Mouse (Mus musculus) cortical plate, adult 2 months (tissue): ENCODE measurements around the gene Opa3. TPM values are rescaled to one million over a fixed set of nuclear protein-coding genes. Genes with fewer than 3 reads are reported as not detected.
A peak's percentile ranks its signal among the peaks of the same experiment; 100 is the strongest.
"Not testable (repeated sequence)": the region's sequence is repeated elsewhere in the genome, so short reads cannot be mapped to it uniquely, and the experiment has no call there.

Experiments
- H3K27ac ChIP-seq: fragments of 200-500 bp; 2 replicates; pipeline ENCODE4 v1.5.1; 2012; ENCODE audit warnings: low read length, control low read depth, inconsistent platforms; ENCODE audit not compliant: insufficient read depth
- H3K4me1 ChIP-seq: fragments of 200-500 bp; 2 replicates; pipeline ENCODE4 v1.6.1; 2011; ENCODE audit warnings: low read length; ENCODE audit not compliant: control insufficient read depth, insufficient read depth
- H3K4me3 ChIP-seq: fragments of 200-500 bp; 2 replicates; pipeline ENCODE4 v1.5.1; 2011; ENCODE audit warnings: mild to moderate bottlenecking, low read length, control low read depth; ENCODE audit not compliant: insufficient read depth
- CTCF ChIP-seq: fragments of 200-500 bp; IDR thresholded peaks from 2 replicates; pipeline ENCODE4 v1.5.1; 2011; ENCODE audit warnings: mild to moderate bottlenecking, control low read depth, low read length; ENCODE audit not compliant: insufficient read depth; ENCODE audit errors: extremely low read depth
- POLR2A ChIP-seq: fragments of 200-500 bp; IDR thresholded peaks from 2 replicates; pipeline ENCODE4 v1.6.1; 2011; ENCODE audit warnings: mild to moderate bottlenecking, low read length, control low read depth; ENCODE audit not compliant: insufficient read depth; ENCODE audit errors: extremely low read depth
- polyA plus RNA-seq: library from polyadenylated mRNA; depleted of rRNA; stranded (reverse); fragments of >200 nt; gene quantifications from 2 replicates; pipeline ENCODE4 v1.2.3, GENCODE M21; 2012

Gene Opa3
- polyA plus RNA-seq, 1 experiment: 41.0 TPM

DNA sequence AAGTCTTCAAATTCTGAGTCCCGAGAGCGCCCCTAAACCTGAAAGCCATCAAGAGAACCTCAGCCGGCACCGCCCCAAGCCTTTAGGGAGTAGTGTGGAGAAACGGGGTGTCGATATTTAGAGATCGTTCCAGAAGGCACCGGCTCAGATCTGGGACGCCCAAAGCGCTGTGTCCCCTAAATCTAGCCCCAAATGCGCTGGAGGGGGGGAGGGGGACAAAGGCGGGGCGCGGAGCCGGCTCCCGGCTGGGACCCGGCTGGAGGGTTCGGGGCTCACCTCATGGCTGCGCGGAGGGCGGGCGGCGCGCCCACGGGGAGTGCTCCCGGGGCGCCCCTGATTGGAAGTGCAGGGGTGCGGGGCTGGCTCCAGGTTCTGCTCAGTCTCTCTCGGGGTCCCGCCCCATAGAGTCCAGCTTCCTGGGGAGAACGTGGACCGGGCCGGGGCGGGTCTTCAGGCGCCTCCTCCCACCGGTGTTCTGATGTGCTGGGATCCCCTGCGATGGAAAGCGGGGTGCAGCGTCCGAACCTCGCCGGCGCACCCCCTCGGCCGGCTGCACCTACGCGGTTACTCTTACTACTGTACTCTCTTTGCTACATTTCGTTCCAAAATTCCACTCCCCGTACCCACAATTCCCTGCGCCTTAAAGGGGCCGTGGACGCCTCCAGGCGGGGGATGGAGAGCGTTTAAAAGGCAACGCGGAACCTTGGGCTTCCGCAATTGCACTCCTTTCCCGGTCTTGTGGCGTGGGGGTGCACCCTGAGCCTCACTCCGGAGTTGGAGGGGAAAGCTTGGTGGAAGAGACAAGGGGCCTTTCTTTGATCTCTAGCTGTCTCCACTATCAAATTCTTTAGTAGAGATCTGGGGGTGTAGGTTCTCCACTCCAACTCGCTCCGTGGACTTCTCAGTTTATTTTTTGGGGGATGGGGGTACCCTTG lies 43.4 kb downstream of the Opa3 start, which contains the start of gene Vasp:
Vasp (minus strand) TSS at position 580 of the 935 bp plus-strand sequence.
- Histone ChIP-seq H3K4me1 (no peaks in the 10 kb centered on the region), H3K4me3 (peak within 1 kb of the TSS; percentile 56), H3K27ac (peak within 1 kb of the TSS; percentile 11; the same call in 1 of the 2 replicates)
- peak; percentile 63 for TF ChIP-seq POLR2A
- TF ChIP-seq CTCF: no peak

- no peak overlapping the region for H3K27ac ChIP-seq
- TF ChIP-seq CTCF (no peak), POLR2A (no peak)
Observed at GRCm38 (mm10) chr7:19272173-19272764, 44.1 kb downstream of the Opa3 start.

GRCm38 (mm10) chr7:19276253-19276652 lies 48.1 kb downstream of the Opa3 start:
- H3K27ac ChIP-seq: no peak overlapping the region

More at GRCm38 (mm10) chr7:19272173-19272764, 44.1 kb downstream of the Opa3 start:
- Histone ChIP-seq H3K4me1 (no peaks in the 10 kb centered on the region), H3K4me3 (peak overlapping the region; percentile 56)

GRCm38 (mm10) chr7:19279052-19279451 lies 50.9 kb downstream of the Opa3 start:
- no peak overlapping the region for H3K4me3 ChIP-seq
- H3K27ac ChIP-seq: no peak overlapping the region
- no peaks in the 10 kb centered on the region for H3K4me1 ChIP-seq
- no peak for TF ChIP-seq POLR2A
- no peak for TF ChIP-seq CTCF

More at GRCm38 (mm10) chr7:19276253-19276652, 48.1 kb downstream of the Opa3 start:
- no peak for TF ChIP-seq POLR2A
- TF ChIP-seq CTCF: 0 out of 2 replicates have a peak, but pooled peaks have one; percentile 11
- H3K4me1 ChIP-seq: no peaks in the 10 kb centered on the region
- H3K4me3 ChIP-seq: no peak overlapping the region

DNA sequence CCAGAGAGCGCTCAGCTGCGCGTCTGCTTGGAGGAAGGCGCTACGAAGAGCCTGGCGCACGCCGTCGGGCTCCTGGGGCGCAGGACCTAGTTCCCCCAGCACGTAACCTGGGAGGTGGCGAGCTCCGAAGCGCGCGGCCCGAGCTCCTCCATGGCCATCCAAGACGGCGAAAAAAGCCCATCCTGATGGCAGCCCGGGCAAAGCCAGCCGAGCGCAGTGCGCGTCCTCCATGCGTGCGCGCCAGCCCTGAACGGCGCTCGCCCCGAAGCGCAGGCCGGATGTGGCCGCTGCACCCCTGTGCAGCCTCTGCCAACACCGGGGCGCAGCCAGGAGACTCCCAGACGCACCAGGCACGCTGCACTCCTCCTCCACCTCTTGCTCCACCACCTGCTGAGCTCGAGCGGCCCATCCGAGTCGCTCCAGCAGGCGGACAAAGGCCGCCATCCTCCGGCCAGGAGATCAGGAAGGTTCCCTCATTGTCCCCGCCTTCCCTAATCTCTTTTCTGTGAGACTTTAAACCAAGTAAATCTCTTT lies 51.5 kb downstream of the Opa3 start, which contains the start of gene Ppm1n:
Ppm1n (minus strand) TSS at position 484 of the 534 bp plus-strand sequence.
- Histone ChIP-seq H3K27ac (no peak within 1 kb of the TSS), H3K4me3 (no peak within 1 kb of the TSS), H3K4me1 (no peaks in the 10 kb centered on the region)
- no peak for TF ChIP-seq CTCF
- TF ChIP-seq POLR2A: no peak

DNA sequence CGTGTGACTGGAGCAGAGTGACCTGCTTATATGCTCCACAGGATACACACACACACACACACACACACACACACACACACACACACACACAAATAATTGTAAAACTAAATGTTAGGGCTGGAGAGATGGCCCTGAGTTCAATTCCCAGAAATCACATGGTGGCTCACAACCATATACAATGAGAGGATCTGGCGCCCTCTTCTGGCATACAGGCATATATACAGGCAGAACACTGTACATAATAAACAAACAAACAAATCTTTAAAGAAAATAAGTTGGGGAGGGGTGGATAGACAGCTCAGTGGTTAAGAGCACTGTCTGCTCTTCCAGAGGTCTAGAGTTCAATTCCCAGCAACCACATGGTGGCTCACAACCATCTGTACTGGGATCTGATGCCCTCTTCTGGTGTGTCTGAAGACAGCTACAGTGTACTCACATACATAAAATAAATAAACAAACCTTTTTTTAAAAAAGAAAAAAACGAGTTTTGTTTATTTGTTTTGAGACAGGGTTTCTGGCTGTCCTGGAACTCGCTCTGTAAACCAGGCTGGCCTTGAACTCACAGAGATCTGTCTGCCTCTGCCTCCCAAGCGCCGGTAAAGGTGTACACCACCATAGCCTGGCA lies 53.7 kb downstream of the Opa3 start:
- peak overlapping the region; percentile 76 for H3K4me3 ChIP-seq
- H3K27ac ChIP-seq, H3K4me1 ChIP-seq: not testable (repeated sequence)
- peak; percentile 30; the same call in 1 of the 2 replicates for TF ChIP-seq CTCF

- peak within 1 kb of the TSS; percentile 76 for H3K4me3 ChIP-seq
- no peak for TF ChIP-seq CTCF
- H3K27ac ChIP-seq: peak within 1 kb of the TSS; percentile 49; the same call in 1 of the 2 replicates
- H3K4me1 ChIP-seq: no peaks in the 10 kb centered on the region
Observed at GRCm38 (mm10) chr7:19282385-19282784, 54.3 kb downstream of the Opa3 start, which contains the start of gene Rtn2. Rtn2 (plus strand) TSS chr7:19282624.

- Histone ChIP-seq H3K27ac (peak overlapping the region; percentile 49; the same call in 1 of the 2 replicates), H3K4me1 (no peaks in the 10 kb centered on the region), H3K4me3 (peak overlapping the region; percentile 76)
- TF ChIP-seq CTCF: no peak
- no peak for TF ChIP-seq POLR2A
Observed at GRCm38 (mm10) chr7:19282791-19283405, 54.8 kb downstream of the Opa3 start.

GRCm38 (mm10) chr7:19283406-19283804 lies 55.3 kb downstream of the Opa3 start:
- H3K4me3 ChIP-seq: peak overlapping the region; percentile 76
- no peaks in the 10 kb centered on the region for H3K4me1 ChIP-seq
- TF ChIP-seq POLR2A: no peak
- TF ChIP-seq CTCF: no peak
- no peak overlapping the region for H3K27ac ChIP-seq
